Mouse (Mus musculus): ENCODE measurements at regions not wholly inside any gene's neighbourhood (a gene's known extent, or its start where the extent isn't known, plus 50 kb on each side); places are given as distances from the start of the nearest gene placed in this dataset.

DNA sequence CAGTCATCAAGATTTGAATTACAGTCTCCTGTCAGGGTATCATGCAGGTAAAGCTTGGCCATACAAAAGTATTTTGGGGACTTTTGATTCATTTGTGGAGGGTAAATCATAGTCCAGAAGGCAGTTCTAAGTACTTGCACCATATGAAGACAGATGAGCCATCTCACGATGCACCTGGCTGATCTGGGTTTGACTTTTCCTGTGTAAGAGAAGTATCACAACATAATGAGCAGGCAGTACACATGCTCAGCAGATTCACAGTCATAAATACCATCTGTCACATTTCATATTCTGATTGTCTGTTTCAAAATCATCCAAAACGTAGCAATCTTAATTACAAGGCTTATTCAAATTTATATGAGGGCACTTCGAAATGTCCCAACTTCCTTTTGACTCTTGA, 796.6 kb downstream of the Brinp3 start:
- Histone ChIP-seq H3K4me1 (replicated peaks; ENCODE audit: control insufficient read depth, insufficient read depth) (no peaks in the 10 kb centered on the region), H3K9ac (ENCODE audit: low read length) (no peak overlapping the region), H3K4me3 (ENCODE audit: low read depth, low read length) (no peak overlapping the region), H3K36me3 (ENCODE audit: control insufficient read depth, insufficient read depth, low read length) (no peaks in the 10 kb centered on the region), H3K9me3 (ENCODE audit: control insufficient read depth, low read length) (no peaks in the 10 kb centered on the region), H3K27me3 (ENCODE audit: control insufficient read depth, insufficient read depth, low read length) (no peaks in the 10 kb centered on the region), H3K4me2 (replicated peaks; ENCODE audit: low read depth) (no peak overlapping the region), H3K27ac (replicated peaks) (no peak overlapping the region)
- WGBS: 78% methylated on average over 3 of the region's 3 CpGs
- TF ChIP-seq EP300 (optimal IDR thresholded peaks at IDR 0.05) (no peak), CTCF (IDR thresholded peaks at IDR 0.05; ENCODE audit: low read depth) (no peak)
- ATAC-seq (ENCODE audit: low FRiP score, low TSS enrichment) (no peak), DNase-seq (ENCODE audit: low spot score) (no peak)

DNA sequence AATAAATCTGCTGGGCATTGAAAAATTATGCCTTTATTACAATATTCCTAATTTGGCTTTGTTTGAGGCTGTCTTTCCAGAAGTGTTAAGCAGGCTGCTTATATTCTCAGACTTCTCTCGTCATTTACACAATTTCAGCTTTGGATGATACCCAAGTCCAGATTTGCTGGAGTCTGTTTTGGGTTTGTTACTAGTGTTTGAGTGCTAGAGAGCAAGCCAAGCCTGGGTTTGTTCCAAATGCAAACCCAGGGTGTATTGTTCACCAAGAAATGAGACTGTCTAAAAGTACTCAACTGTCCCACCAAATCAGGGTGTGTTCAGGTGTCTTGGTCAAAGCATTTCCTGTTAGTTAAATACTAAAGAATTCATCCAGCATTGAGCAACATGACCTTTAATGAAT, 814.7 kb downstream of the Brinp3 start:
- Histone ChIP-seq H3K4me2 (replicated peaks; ENCODE audit: low read depth) (no peak overlapping the region), H3K9me3 (ENCODE audit: control insufficient read depth, low read length) (no peaks in the 10 kb centered on the region), H3K4me3 (ENCODE audit: low read depth, low read length) (no peak overlapping the region), H3K27ac (replicated peaks) (no peak overlapping the region), H3K27me3 (ENCODE audit: control insufficient read depth, insufficient read depth, low read length) (no peaks in the 10 kb centered on the region), H3K36me3 (ENCODE audit: control insufficient read depth, insufficient read depth, low read length) (no peaks in the 10 kb centered on the region), H3K4me1 (replicated peaks; ENCODE audit: control insufficient read depth, insufficient read depth) (no peaks in the 10 kb centered on the region), H3K9ac (ENCODE audit: low read length) (no peak overlapping the region)
- DNase-seq (ENCODE audit: low spot score): no peak
- TF ChIP-seq CTCF (IDR thresholded peaks at IDR 0.05; ENCODE audit: low read depth) (no peak), EP300 (optimal IDR thresholded peaks at IDR 0.05) (no peak)
- ATAC-seq (ENCODE audit: low FRiP score, low TSS enrichment): no peak
- WGBS: 36% methylated on average over 1 of the region's 1 CpGs

DNA sequence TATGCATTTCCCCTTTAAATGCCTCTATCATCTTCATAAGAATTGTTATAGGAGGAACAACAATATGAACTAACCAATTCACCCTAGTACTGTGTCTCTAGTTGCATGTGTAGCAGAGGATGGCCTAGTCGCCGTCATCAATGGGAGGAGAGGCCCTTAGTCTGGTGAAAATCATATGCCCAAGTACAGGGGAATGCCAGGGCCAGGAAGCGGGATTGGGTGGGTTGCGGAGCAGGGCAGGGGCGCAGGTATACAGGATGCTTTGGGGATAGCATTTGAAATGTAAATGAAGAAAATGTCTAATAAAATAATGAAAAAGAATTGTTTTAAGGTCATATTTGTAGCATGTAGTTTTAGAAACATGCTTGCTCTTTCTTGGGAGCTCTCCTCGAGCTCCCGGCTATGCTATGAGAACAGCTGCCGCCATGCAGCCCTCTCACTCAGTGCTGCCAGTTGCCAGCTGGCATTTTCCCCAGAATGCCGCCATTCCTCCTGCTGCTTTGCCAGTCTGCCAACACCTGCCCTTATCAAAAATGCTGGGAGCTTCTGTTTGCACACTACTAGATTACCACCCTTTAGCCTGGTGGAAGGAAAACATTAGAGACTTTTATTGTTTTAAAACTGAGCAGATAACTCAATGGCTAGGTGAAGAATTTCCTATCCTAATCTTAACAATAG, 848.9 kb downstream of the Brinp3 start:
- Histone ChIP-seq H3K27me3 (ENCODE audit: control insufficient read depth, insufficient read depth, low read length) (no peaks in the 10 kb centered on the region), H3K36me3 (ENCODE audit: control insufficient read depth, insufficient read depth, low read length) (no peaks in the 10 kb centered on the region), H3K9ac (ENCODE audit: low read length) (no peak overlapping the region), H3K9me3 (ENCODE audit: control insufficient read depth, low read length) (no peaks in the 10 kb centered on the region), H3K27ac (replicated peaks) (no peak overlapping the region), H3K4me2 (replicated peaks; ENCODE audit: low read depth) (no peak overlapping the region), H3K4me1 (replicated peaks; ENCODE audit: control insufficient read depth, insufficient read depth) (no peaks in the 10 kb centered on the region), H3K4me3 (ENCODE audit: low read depth, low read length) (no peak overlapping the region)
- TF ChIP-seq CTCF (IDR thresholded peaks at IDR 0.05; ENCODE audit: low read depth): no peak
- no peak for TF ChIP-seq EP300 (optimal IDR thresholded peaks at IDR 0.05)
- ATAC-seq (ENCODE audit: low FRiP score, low TSS enrichment) (no peak), DNase-seq (ENCODE audit: low spot score) (peak; percentile 48)
- WGBS: 83% methylated on average over 9 of the region's 9 CpGs

DNA sequence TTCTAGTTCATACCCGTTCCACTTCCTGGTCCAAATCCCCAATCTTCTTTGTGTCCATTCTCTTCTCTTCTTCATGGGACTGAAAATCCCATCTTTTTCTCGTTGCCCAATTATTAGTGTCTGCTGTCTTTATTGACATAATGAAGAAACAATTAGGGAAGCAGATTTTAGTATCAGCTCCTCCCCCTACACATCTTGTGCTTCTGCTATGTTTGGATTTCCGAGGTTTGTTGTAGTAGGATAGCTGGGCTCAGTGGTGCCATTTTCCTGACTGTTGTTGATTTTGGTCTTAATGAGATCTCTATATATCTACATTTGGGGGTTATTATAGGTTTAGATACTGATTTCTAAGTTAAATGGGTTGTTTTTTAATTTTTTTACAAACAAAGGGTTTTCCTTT, 849.5 kb downstream of the Brinp3 start:
- H3K4me1 ChIP-seq (replicated peaks; ENCODE audit: control insufficient read depth, insufficient read depth): no peaks in the 10 kb centered on the region
- H3K27me3 ChIP-seq (ENCODE audit: control insufficient read depth, insufficient read depth, low read length): no peaks in the 10 kb centered on the region
- ATAC-seq (ENCODE audit: low FRiP score, low TSS enrichment): no peak
- 83% methylated on average over 3 of the region's 3 CpGs for WGBS
- H3K9me3 ChIP-seq (ENCODE audit: control insufficient read depth, low read length): no peaks in the 10 kb centered on the region
- H3K36me3 ChIP-seq (ENCODE audit: control insufficient read depth, insufficient read depth, low read length): no peaks in the 10 kb centered on the region
- no peak overlapping the region for H3K27ac ChIP-seq (replicated peaks)
- H3K4me3 ChIP-seq (ENCODE audit: low read depth, low read length): no peak overlapping the region
- DNase-seq (ENCODE audit: low spot score): no peak
- no peak overlapping the region for H3K9ac ChIP-seq (ENCODE audit: low read length)
- TF ChIP-seq EP300 (optimal IDR thresholded peaks at IDR 0.05) (no peak), CTCF (IDR thresholded peaks at IDR 0.05; ENCODE audit: low read depth) (no peak)
- H3K4me2 ChIP-seq (replicated peaks; ENCODE audit: low read depth): no peak overlapping the region
